Mouse (Mus musculus) C2C12 (cell line): Measurements from ENCODE around the gene Nfkbie. TPM values are rescaled to one million over a fixed set of nuclear protein-coding genes. Genes with fewer than 3 reads are reported as not detected.
A peak's percentile ranks its signal among the peaks of the same experiment; 100 is the strongest.

ENCODE experiments used
- H3K27me3 ChIP-seq: one replicate; pipeline ENCODE4 v1.6.1; 2011; ENCODE audit not compliant: control insufficient read depth, insufficient read depth, insufficient read length
- H3K36me3 ChIP-seq: one replicate; pipeline ENCODE4 v1.6.1; 2011; ENCODE audit not compliant: control insufficient read depth, insufficient read depth
- H3K4me3 ChIP-seq: one replicate; pipeline ENCODE4 v1.5.1; 2011; ENCODE audit warnings: mild to moderate bottlenecking, control low read depth; ENCODE audit not compliant: poor library complexity, insufficient read depth, severe bottlenecking
- H3K79me2 ChIP-seq: one replicate; pipeline ENCODE4 v1.6.1; 2011; ENCODE audit not compliant: control insufficient read depth, insufficient read depth
- H3K79me3 ChIP-seq: one replicate; pipeline ENCODE4 v1.6.1; 2011; ENCODE audit warnings: low read depth, control low read depth
- H3ac ChIP-seq: one replicate; pipeline ENCODE3; 2011; ENCODE audit warnings: low read depth; ENCODE audit not compliant: control insufficient read depth, insufficient read length
- CEBPB ChIP-seq: IDR thresholded peaks from one replicate; pipeline ENCODE4 v1.6.1; 2011; ENCODE audit warnings: low read depth, mild to moderate bottlenecking, control low read depth, moderate library complexity
- CTCF ChIP-seq: IDR thresholded peaks from one replicate; pipeline ENCODE4 v1.5.1; 2011; ENCODE audit not compliant: control insufficient read depth, insufficient read depth, insufficient read length
- FOSL1 ChIP-seq: IDR thresholded peaks from one replicate; pipeline ENCODE4 v1.8.0; 2011; ENCODE audit warnings: mild to moderate bottlenecking, low read length; ENCODE audit not compliant: poor library complexity, insufficient read depth, severe bottlenecking
- MAX ChIP-seq: IDR thresholded peaks from one replicate; pipeline ENCODE4 v1.6.1; 2011; ENCODE audit warnings: mild to moderate bottlenecking, control low read depth
- MYOD1 ChIP-seq: IDR thresholded peaks from one replicate; pipeline ENCODE4 v1.6.1; 2011; ENCODE audit warnings: low read depth; ENCODE audit not compliant: control insufficient read depth, insufficient read length
- MYOG ChIP-seq: IDR thresholded peaks from one replicate; pipeline ENCODE4 v1.6.1; 2011; ENCODE audit not compliant: control insufficient read depth, insufficient read length; ENCODE audit errors: extremely low read depth
- USF1 ChIP-seq: IDR thresholded peaks from one replicate; pipeline ENCODE4 v1.6.1; 2011; ENCODE audit warnings: low read depth, mild to moderate bottlenecking, control low read depth, moderate library complexity
- long read RNA-seq, 2 experiments: library from polyadenylated mRNA; unstranded; transcript quantifications; one replicate each; pipeline ENCODE4 v2.0.0; 2019 to 2020
- polyA plus RNA-seq: library from polyadenylated mRNA; unstranded; fragments of >200 nt; fragmentation: generic; extraction: Trizol; gene quantifications from one replicate; pipeline ENCODE4 v1.2.1, GENCODE M21; 2012; ENCODE audit warnings: missing spikeins

Gene Nfkbie
- 5.3 TPM for polyA plus RNA-seq
- long read RNA-seq, experiment 1, partial matches to known transcripts = 0 of 3 reads
- long read RNA-seq, experiment 1, other reads (novel, unspliced or antisense) = 0 of 3 reads
- long read RNA-seq, experiment 2, transcript Nfkbie-201 (6 exons, 2,435 nt) = major isoform, 15 of 17 reads
- long read RNA-seq, experiment 2, partial matches to known transcripts = 0 of 17 reads
- long read RNA-seq, experiment 2, other reads (novel, unspliced or antisense) = 2 of 17 reads

GRCm38 (mm10) chr17:45555452-45556106 lies at the start of gene Nfkbie:
Nfkbie (plus strand) TSS chr17:45555703.
- H3K4me3 ChIP-seq = peak within 1 kb of the TSS; percentile 42
- TF ChIP-seq FOSL1 = no peak
- TF ChIP-seq MYOD1 = no peak
- no peak for TF ChIP-seq CTCF
- TF ChIP-seq CEBPB = no peak
- TF ChIP-seq MYOG = no peak
- no peak for TF ChIP-seq USF1
- TF ChIP-seq MAX = no peak
- H3ac ChIP-seq = peak within 1 kb of the TSS; percentile 52
- H3K27me3 ChIP-seq = no peaks in the 10 kb centered on the region
- H3K36me3 ChIP-seq = no peaks in the 10 kb centered on the region
- H3K79me2 ChIP-seq = peaks cover 10% of the 10 kb centered on the region
- H3K79me3 ChIP-seq = no peaks in the 10 kb centered on the region

- peaks cover 17% of the 10 kb centered on the region for H3K36me3 ChIP-seq
- H3K79me3 ChIP-seq = no peaks in the 10 kb centered on the region
- no peak for TF ChIP-seq MYOD1
- no peak for TF ChIP-seq USF1
- no peak for TF ChIP-seq MYOG
- no peak for TF ChIP-seq MAX
- no peak overlapping the region for H3ac ChIP-seq
- H3K79me2 ChIP-seq = no peaks in the 10 kb centered on the region
- no peak overlapping the region for H3K4me3 ChIP-seq
- no peaks in the 10 kb centered on the region for H3K27me3 ChIP-seq
Observed at GRCm38 (mm10) chr17:45505941-45506465, 49.5 kb upstream of the Nfkbie start.

GRCm38 (mm10) chr17:45506700-45507189 lies 48.8 kb upstream of the Nfkbie start, which contains the start of gene Aars2:
Aars2 (plus strand) TSS chr17:45506841.
- Histone ChIP-seq H3K27me3 (no peaks in the 10 kb centered on the region), H3K36me3 (peaks cover 17% of the 10 kb centered on the region), H3K79me2 (no peaks in the 10 kb centered on the region), H3K79me3 (no peaks in the 10 kb centered on the region), H3K4me3 (peak within 1 kb of the TSS; percentile 52), H3ac (peak within 1 kb of the TSS; percentile 73)
- TF ChIP-seq CEBPB = no peak
- TF ChIP-seq MAX = no peak
- TF ChIP-seq CTCF = peak; percentile 62

GRCm38 (mm10) chr17:45510871-45511270 lies 44.6 kb upstream of the Nfkbie start:
- H3K79me2 ChIP-seq = no peaks in the 10 kb centered on the region
- H3ac ChIP-seq = no peak overlapping the region
- TF ChIP-seq USF1 (no peak), CEBPB (no peak), MYOD1 (no peak), MYOG (no peak), CTCF (no peak), MAX (no peak), FOSL1 (no peak)
- no peaks in the 10 kb centered on the region for H3K79me3 ChIP-seq
- no peaks in the 10 kb centered on the region for H3K27me3 ChIP-seq
- no peak overlapping the region for H3K4me3 ChIP-seq
- H3K36me3 ChIP-seq = peaks cover 17% of the 10 kb centered on the region

- no peak overlapping the region for H3K4me3 ChIP-seq
- H3K79me3 ChIP-seq = no peaks in the 10 kb centered on the region
- H3ac ChIP-seq = no peak overlapping the region
- H3K27me3 ChIP-seq = no peaks in the 10 kb centered on the region
- peaks cover 17% of the 10 kb centered on the region for H3K36me3 ChIP-seq
- TF ChIP-seq FOSL1 (no peak), CEBPB (no peak), MYOD1 (no peak), CTCF (no peak), USF1 (no peak), MYOG (no peak), MAX (no peak)
- H3K79me2 ChIP-seq = no peaks in the 10 kb centered on the region
Observed at GRCm38 (mm10) chr17:45511757-45512156, 43.7 kb upstream of the Nfkbie start.
